In genomic region chr10:19356071-19356583, GRCm38 (mm10) we compare ENCODE assay signal across 10 mouse cellular contexts. TPM values are rescaled to one million over a fixed set of nuclear protein-coding genes. Genes with fewer than 3 reads are reported as not detected.
A peak's percentile ranks its signal among the peaks of the same experiment; 100 is the strongest.
DNase-seq lines count a peak whose midpoint lies in the region; ATAC-seq and TF ChIP-seq lines count a peak whose summit lies in the region.
"Had no signal": no experiment of that assay in that cellular context is flagged by ENCODE, and none has a peak within 500 bp of the region (broad histone marks: within the 10 kb centered on the region; RNA-seq: fewer than 3 reads in every experiment).

Gene Olig3 (plus strand): TSS chr10:19356533.

- no peak for TF ChIP-seq CTCF in heart, postnatal 0 days (IDR thresholded peaks at IDR 0.05; ENCODE audit: low read depth)
- TF ChIP-seq CTCF in heart, adult 2 months (IDR thresholded peaks at IDR 0.05) = no peak
- no peak for TF ChIP-seq CTCF in brain, embryonic 14.5 days (IDR thresholded peaks at IDR 0.05; ENCODE audit: borderline replicate concordance, extremely low read depth, insufficient read depth, insufficient read length)

- H3K36me3 ChIP-seq in heart, postnatal 0 days (replicated peaks; ENCODE audit: control insufficient read depth, insufficient read depth, low read length) = no peaks in the 10 kb centered on the region
- no peaks in the 10 kb centered on the region for H3K36me3 ChIP-seq in heart, adult 2 months (ENCODE audit: control insufficient read depth, insufficient read depth, low read length)
- no peaks in the 10 kb centered on the region for H3K36me3 ChIP-seq in hindbrain, embryonic 16.5 days (ENCODE audit: control insufficient read depth, insufficient read depth, low read length)
- no peaks in the 10 kb centered on the region for H3K36me3 ChIP-seq in neural tube, embryonic 13.5 days
- H3K36me3 ChIP-seq: G1E had no signal

- no peak within 1 kb of the TSS for H3K27ac ChIP-seq in heart, postnatal 0 days (ENCODE audit: low read depth)
- H3K27ac ChIP-seq in heart, adult 2 months = no peak within 1 kb of the TSS
- no peak within 1 kb of the TSS for H3K27ac ChIP-seq in hindbrain, embryonic 16.5 days (ENCODE audit: low read depth, low read length)
- peak within 1 kb of the TSS; percentile 56 for H3K27ac ChIP-seq in neural tube, embryonic 13.5 days (replicated peaks)
- H3K27ac ChIP-seq: liver, embryonic 14.5 days had no signal

- no peak for TF ChIP-seq EP300 in heart, postnatal 0 days (IDR thresholded peaks at IDR 0.05; ENCODE audit: low read depth)
- no peak for TF ChIP-seq EP300 in heart, adult 2 months (IDR thresholded peaks at IDR 0.05; ENCODE audit: insufficient read depth, low read depth, low read length)

- H3K4me3 ChIP-seq in heart, postnatal 0 days (ENCODE audit: low read depth, low read length) = peak within 1 kb of the TSS; percentile 16
- no peak within 1 kb of the TSS for H3K4me3 ChIP-seq in heart, adult 2 months
- peak within 1 kb of the TSS; percentile 35 for H3K4me3 ChIP-seq in hindbrain, embryonic 16.5 days (ENCODE audit: low read length)
- H3K4me3 ChIP-seq in neural tube, embryonic 13.5 days = peak within 1 kb of the TSS; percentile 34

- DNase-seq in heart, postnatal 0 days (ENCODE audit: low spot score) = no peak
- no peak for DNase-seq in heart, adult 2 months
- DNase-seq in brain, embryonic 14.5 days (ENCODE audit: low read depth) = peak; percentile 63
- no peak for DNase-seq in adrenal gland, adult 2 months
- no peak for DNase-seq in layer of hippocampus, postnatal 25 days (ENCODE audit: extremely low spot score in 1 of 2, low spot score in 1 of 2)
- no peak for DNase-seq in Muller cell, postnatal 12 days (ENCODE audit: inconsistent ontology term)

- no peaks in the 10 kb centered on the region for H3K9me3 ChIP-seq in heart, postnatal 0 days (replicated peaks; ENCODE audit: control insufficient read depth, low read length)
- no peaks in the 10 kb centered on the region for H3K9me3 ChIP-seq in hindbrain, embryonic 16.5 days (ENCODE audit: control insufficient read depth, low read length)
- H3K9me3 ChIP-seq in neural tube, embryonic 13.5 days = no peaks in the 10 kb centered on the region
- H3K9me3 ChIP-seq: G1E had no signal

- no peak for ATAC-seq in heart, postnatal 0 days (ENCODE audit: insufficient read depth, low read depth)
- ATAC-seq in hindbrain, embryonic 16.5 days = no peak
- ATAC-seq in neural tube, embryonic 13.5 days (ENCODE audit: low read depth) = no peak

- TF ChIP-seq POLR2A in heart, adult 2 months (IDR thresholded peaks at IDR 0.05; ENCODE audit: insufficient read depth, low read depth, low read length) = no peak
- TF ChIP-seq POLR2A in brain, embryonic 14.5 days (IDR thresholded peaks at IDR 0.05; ENCODE audit: borderline replicate concordance, extremely low read depth, insufficient read depth, insufficient read length, poor library complexity, severe bottlenecking) = no peak

- no peak within 1 kb of the TSS for H3K9ac ChIP-seq in heart, postnatal 0 days (replicated peaks; ENCODE audit: low read depth, low read length)
- no peak within 1 kb of the TSS for H3K9ac ChIP-seq in heart, adult 2 months (ENCODE audit: low read depth, low read length)
- H3K9ac ChIP-seq in hindbrain, embryonic 16.5 days (ENCODE audit: low read depth, low read length) = peak within 1 kb of the TSS; percentile 32
- H3K9ac ChIP-seq in neural tube, embryonic 13.5 days = peak within 1 kb of the TSS; percentile 62
- H3K9ac ChIP-seq: liver, embryonic 14.5 days had no signal

- intact Hi-C loops in heart, adult 2 months (cut with DNase I) = no loop called here

- peaks cover 96% of the 10 kb centered on the region for H3K27me3 ChIP-seq in heart, postnatal 0 days (ENCODE audit: control insufficient read depth, insufficient read depth, low read length)
- H3K27me3 ChIP-seq in heart, adult 2 months (ENCODE audit: control insufficient read depth, insufficient read depth, low read length) = peaks cover 20% of the 10 kb centered on the region
- H3K27me3 ChIP-seq in hindbrain, embryonic 16.5 days (replicated peaks; ENCODE audit: control insufficient read depth, insufficient read depth, low read length) = peaks cover 63% of the 10 kb centered on the region
- peaks cover 99% of the 10 kb centered on the region for H3K27me3 ChIP-seq in neural tube, embryonic 13.5 days

- peaks cover 5% of the 10 kb centered on the region; the same call in 1 of the 2 replicates for H3K4me1 ChIP-seq in heart, postnatal 0 days (ENCODE audit: control insufficient read depth, insufficient read depth)
- H3K4me1 ChIP-seq in heart, adult 2 months (ENCODE audit: control insufficient read depth, insufficient read depth, low read length) = no peaks in the 10 kb centered on the region
- H3K4me1 ChIP-seq in hindbrain, embryonic 16.5 days (ENCODE audit: control insufficient read depth, insufficient read depth, low read depth, low read length) = peaks cover 7% of the 10 kb centered on the region
- peaks cover 21% of the 10 kb centered on the region for H3K4me1 ChIP-seq in neural tube, embryonic 13.5 days (replicated peaks)

- no peaks in the 10 kb centered on the region for H3K79me2 ChIP-seq in heart, adult 2 months (replicated peaks; ENCODE audit: control insufficient read depth, insufficient read depth, low read length)

- 6% methylated on average over 9 of the region's 9 CpGs for WGBS in heart, postnatal 0 days
- WGBS in heart, adult 2 months = 9% methylated on average over 9 of the region's 9 CpGs
- WGBS in hindbrain, embryonic 16.5 days = 5% methylated on average over 9 of the region's 9 CpGs
- 0% methylated on average over 9 of the region's 9 CpGs for WGBS in neural tube, embryonic 13.5 days

- peak within 1 kb of the TSS; percentile 22; the same call in 1 of the 2 replicates for H3K4me2 ChIP-seq in heart, postnatal 0 days (ENCODE audit: low read depth, low read length)
- peak within 1 kb of the TSS; percentile 43 for H3K4me2 ChIP-seq in hindbrain, embryonic 16.5 days (ENCODE audit: low read length)
- peak within 1 kb of the TSS; percentile 48 for H3K4me2 ChIP-seq in neural tube, embryonic 13.5 days

RNA-seq across cellular contexts. Expression of gene Olig3, which starts in this region (rescaled TPM):
- total RNA-seq in heart, postnatal 0 days (2014; rRNA removed; ENCODE audit: low replicate concordance) = not detected in 2 replicates
- polyA plus RNA-seq in heart, postnatal 0 days (2015; fragmentation: Nextera tagmentation; extraction: Ambion mirVana) = not detected in 2 replicates
- not detected for total RNA-seq in heart, adult 2 months (2021)
- not detected in 2 replicates for polyA plus RNA-seq in heart, adult 2 months (2012; rRNA removed)
- 3.3 and 5.7 TPM in 2 replicates for polyA plus RNA-seq in brain, embryonic 14.5 days (2012; rRNA removed)
- polyA plus RNA-seq in hindbrain, embryonic 16.5 days (2015; fragmentation: Nextera tagmentation; extraction: Ambion mirVana) = 5.0 and 6.7 TPM in 2 replicates
- 21.5 and 26.3 TPM in 2 replicates for polyA plus RNA-seq in neural tube, embryonic 13.5 days (2015; fragmentation: Nextera tagmentation; extraction: Ambion mirVana)
- not detected for total RNA-seq in adrenal gland, adult 2 months (2021)
- not detected in 2 replicates for polyA plus RNA-seq in adrenal gland, adult 2 months (2012; rRNA removed)
- total RNA-seq in layer of hippocampus, postnatal 25 days (2021) = not detected
- polyA plus RNA-seq: G1E; liver, embryonic 14.5 days had no signal

Comparison
In these comparisons a context has a peak if more than half of its experiments do, and no peak if none do; other contexts are left out.
1. H3K9ac ChIP-seq: peak in hindbrain, embryonic 16.5 days (single experiment) and neural tube, embryonic 13.5 days (single experiment); none in heart, postnatal 0 days (single experiment) and heart, adult 2 months (single experiment).
2. Peak in every context shown above with its lines, with median percentiles within 50 percentile points of each other: H3K4me2 ChIP-seq.